Mouse (Mus musculus) forebrain, embryonic 14.5 days (tissue): ENCODE results near the gene Tnfsf10. TPM values are rescaled to one million over a fixed set of nuclear protein-coding genes. Genes with fewer than 3 reads are reported as not detected.

Experiments used
- ATAC-seq: fragments of 200-750 bp; cut with Nextera tagmentation; 2 replicates; pipeline ENCODE4 v1.8.0; 2017; ENCODE audit warnings: mild to moderate bottlenecking, moderate library complexity
- DNase-seq: peaks from one replicate; pipeline ENCODE4 v3.0.0-alpha.2; 2015; ENCODE audit warnings: low spot score
- H3K27ac ChIP-seq: fragments of 300-500 bp; sonication (generic); 2 replicates; pipeline ENCODE4 v1.5.1; 2014; ENCODE audit warnings: low read depth, mild to moderate bottlenecking, control low read depth, low read length, moderate library complexity
- H3K27me3 ChIP-seq: fragments of 300-500 bp; sonication (generic); replicated peaks from 2 replicates; pipeline ENCODE4 v1.6.1; 2014; ENCODE audit warnings: low read length, control low read depth, mixed read lengths; ENCODE audit not compliant: control insufficient read depth, insufficient read depth
- H3K36me3 ChIP-seq: fragments of 300-500 bp; sonication (generic); 2 replicates; pipeline ENCODE4 v1.6.1; 2014; ENCODE audit warnings: low read length, control low read depth; ENCODE audit not compliant: control insufficient read depth, insufficient read depth
- H3K4me1 ChIP-seq: fragments of 300-500 bp; sonication (generic); 2 replicates; pipeline ENCODE4 v1.6.1; 2014; ENCODE audit warnings: antibody characterized with exemption, low read length, control low read depth; ENCODE audit not compliant: control insufficient read depth, insufficient read depth
- H3K4me2 ChIP-seq: fragments of 300-500 bp; sonication (generic); 2 replicates; pipeline ENCODE4 v1.6.1; 2014; ENCODE audit warnings: mild to moderate bottlenecking, control low read depth, low read length
- H3K4me3 ChIP-seq: fragments of 300-500 bp; sonication (generic); 2 replicates; pipeline ENCODE4 v1.5.1; 2014; ENCODE audit warnings: low read depth, low read length, control low read depth
- H3K9ac ChIP-seq: fragments of 300-500 bp; sonication (generic); 2 replicates; pipeline ENCODE4 v1.6.1; 2014; ENCODE audit warnings: mild to moderate bottlenecking, low read length, control low read depth, moderate library complexity
- H3K9me3 ChIP-seq: fragments of 300-500 bp; sonication (generic); replicated peaks from 2 replicates; pipeline ENCODE4 v1.6.1; 2016; ENCODE audit warnings: low read length, control low read depth, mixed read lengths; ENCODE audit not compliant: control insufficient read depth
- WGBS: fragments of 180-500 bp; shearing (Covaris S2); extraction: QIAGEN DNeasy Blood & Tissue Kit; methylation state at CpG from one replicate; pipeline ENCODE4 v1.1.7; 2014; 5-methylcytosine and 5-hydroxymethylcytosine counted together
- polyA plus RNA-seq: library from polyadenylated mRNA; unstranded; fragments of >200 nt; fragmentation: Nextera tagmentation; extraction: Ambion mirVana; gene quantifications from 2 replicates; pipeline ENCODE4 v1.2.1, GENCODE M21; 2014

Gene Tnfsf10
- polyA plus RNA-seq, 1 experiment from 2014 or later = 0.19 TPM

DNA sequence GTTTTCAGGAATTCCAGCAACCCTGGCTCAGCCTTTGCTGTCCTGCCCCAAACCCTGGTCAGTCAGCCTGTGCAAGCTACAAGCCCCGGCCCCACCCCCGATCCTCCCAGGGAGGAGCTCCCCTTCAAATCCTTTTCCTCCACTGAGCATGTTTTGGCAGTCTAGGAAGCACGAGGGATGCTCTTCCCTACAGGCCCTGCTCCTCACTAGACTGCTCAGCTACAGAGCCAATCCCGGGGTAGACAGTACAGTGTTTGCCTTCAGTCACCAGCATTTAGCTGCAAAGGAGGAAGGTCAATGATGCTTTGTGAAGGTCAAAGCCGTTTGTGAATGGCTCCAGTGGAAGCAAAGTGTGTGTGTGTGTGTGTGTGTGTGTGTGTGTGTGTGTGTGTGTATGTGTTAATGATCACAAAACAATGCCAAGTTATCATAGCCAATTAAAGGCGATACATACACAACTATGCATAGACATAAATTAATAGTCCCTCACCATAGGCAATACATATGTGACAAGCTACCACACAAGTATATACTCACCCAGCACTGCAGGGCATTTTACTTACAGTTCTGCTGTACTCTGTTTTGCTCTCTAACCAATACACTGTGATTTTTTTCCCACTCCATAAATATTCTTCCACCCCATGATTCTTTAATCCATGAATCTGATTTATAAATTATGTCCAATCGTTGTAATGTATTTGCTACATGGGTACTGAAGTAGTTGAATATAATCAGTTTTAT is 23.0 kb upstream of the Tnfsf10 start:
- H3K9ac ChIP-seq = no peak overlapping the region
- no peak overlapping the region for H3K27ac ChIP-seq
- ATAC-seq (no peak), DNase-seq (no peak)
- no peaks in the 10 kb centered on the region for H3K4me1 ChIP-seq
- no peaks in the 10 kb centered on the region for H3K36me3 ChIP-seq
- no peaks in the 10 kb centered on the region for H3K27me3 ChIP-seq
- WGBS = 61% methylated on average over 7 of the region's 7 CpGs
- no peaks in the 10 kb centered on the region for H3K9me3 ChIP-seq
- no peak overlapping the region for H3K4me2 ChIP-seq
- H3K4me3 ChIP-seq = no peak overlapping the region

DNA sequence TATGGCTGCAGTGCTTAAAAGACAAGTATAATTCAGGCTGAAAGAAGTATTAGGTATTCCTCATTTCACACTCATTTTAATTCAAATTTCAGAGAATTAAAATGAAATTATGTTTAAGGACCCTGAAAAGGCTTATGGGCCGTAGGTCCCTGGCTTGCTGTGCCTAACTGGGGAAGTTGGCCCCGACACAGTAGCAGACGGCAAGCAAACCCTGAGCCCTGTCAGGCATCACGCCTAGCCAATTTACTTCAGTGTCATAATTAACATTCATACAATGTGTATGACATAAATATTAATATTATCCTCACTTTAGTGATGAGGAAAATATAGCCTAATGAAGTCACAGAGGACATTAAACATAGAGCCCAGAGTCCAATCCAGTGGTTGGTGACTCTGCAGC is 16.4 kb upstream of the Tnfsf10 start:
- H3K9ac ChIP-seq = no peak overlapping the region
- H3K4me2 ChIP-seq = no peak overlapping the region
- no peaks in the 10 kb centered on the region for H3K27me3 ChIP-seq
- DNase-seq (no peak), ATAC-seq (no peak)
- no peaks in the 10 kb centered on the region for H3K9me3 ChIP-seq
- no peak overlapping the region for H3K27ac ChIP-seq
- WGBS = 81% methylated on average over 4 of the region's 4 CpGs
- no peaks in the 10 kb centered on the region for H3K4me1 ChIP-seq
- H3K4me3 ChIP-seq = no peak overlapping the region
- H3K36me3 ChIP-seq = no peaks in the 10 kb centered on the region

DNA sequence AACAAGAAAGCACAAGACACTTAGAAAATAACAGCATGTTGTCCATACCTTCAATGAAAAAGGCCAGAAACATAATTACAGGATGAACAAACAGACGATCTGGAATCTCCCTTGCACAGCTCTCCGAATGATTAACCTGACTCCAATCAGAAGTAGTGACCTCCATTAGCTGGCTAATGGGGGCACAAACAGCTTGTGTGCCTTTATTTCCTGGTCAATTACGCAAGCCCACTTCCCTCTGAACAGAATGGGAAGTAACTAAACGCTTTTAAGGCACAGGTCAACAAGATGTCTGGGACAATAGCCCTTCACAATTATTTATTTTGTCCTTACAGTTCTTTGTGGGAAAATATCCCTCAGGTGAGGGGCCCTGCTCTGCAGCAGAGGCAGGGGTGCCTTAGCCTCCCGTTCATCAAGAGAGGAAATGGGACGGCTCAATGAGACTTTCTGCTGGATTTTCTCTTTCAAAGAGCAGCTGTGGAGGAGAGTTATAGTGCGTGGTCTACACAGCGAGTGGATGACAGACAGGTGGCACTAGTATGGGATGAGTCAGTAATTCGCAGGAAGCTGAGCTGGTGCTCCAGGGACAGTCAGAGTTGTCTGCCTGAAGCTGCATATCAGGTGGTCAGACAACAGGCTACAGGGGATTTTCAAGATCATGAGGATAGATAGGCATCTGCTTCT is 14.3 kb upstream of the Tnfsf10 start:
- Histone ChIP-seq H3K4me1 (no peaks in the 10 kb centered on the region), H3K27ac (no peak overlapping the region), H3K27me3 (no peaks in the 10 kb centered on the region), H3K4me2 (no peak overlapping the region), H3K4me3 (no peak overlapping the region), H3K9me3 (no peaks in the 10 kb centered on the region), H3K36me3 (no peaks in the 10 kb centered on the region), H3K9ac (no peak overlapping the region)
- no peak for DNase-seq
- WGBS = 71% methylated on average over 9 of the region's 9 CpGs
- ATAC-seq = no peak

DNA sequence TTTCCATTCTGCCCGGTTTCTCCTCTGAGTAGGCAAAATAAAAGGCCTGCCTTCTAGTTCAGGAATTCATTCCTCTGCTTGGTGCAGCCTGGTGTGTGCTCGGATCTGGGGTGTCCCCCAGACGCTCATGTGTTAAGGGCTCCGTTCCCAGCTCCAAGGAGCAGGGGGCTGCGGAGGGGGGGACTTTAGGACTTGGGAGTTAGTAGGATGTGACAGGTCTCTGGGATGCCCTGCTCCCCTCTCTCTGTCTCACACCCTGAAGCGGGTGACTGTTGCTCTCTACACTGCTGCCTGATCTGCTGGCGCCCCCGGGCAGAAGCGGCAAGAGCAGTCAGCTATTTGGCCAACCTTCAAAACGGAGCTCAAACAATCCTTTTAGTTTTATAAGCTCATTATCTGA is 10.0 kb upstream of the Tnfsf10 start:
- H3K4me2 ChIP-seq = no peak overlapping the region
- no peaks in the 10 kb centered on the region for H3K4me1 ChIP-seq
- no peak overlapping the region for H3K27ac ChIP-seq
- DNase-seq (no peak), ATAC-seq (no peak)
- H3K9ac ChIP-seq = no peak overlapping the region
- no peaks in the 10 kb centered on the region for H3K27me3 ChIP-seq
- no peaks in the 10 kb centered on the region for H3K9me3 ChIP-seq
- WGBS = 83% methylated on average over 10 of the region's 10 CpGs
- H3K36me3 ChIP-seq = no peaks in the 10 kb centered on the region
- no peak overlapping the region for H3K4me3 ChIP-seq

DNA sequence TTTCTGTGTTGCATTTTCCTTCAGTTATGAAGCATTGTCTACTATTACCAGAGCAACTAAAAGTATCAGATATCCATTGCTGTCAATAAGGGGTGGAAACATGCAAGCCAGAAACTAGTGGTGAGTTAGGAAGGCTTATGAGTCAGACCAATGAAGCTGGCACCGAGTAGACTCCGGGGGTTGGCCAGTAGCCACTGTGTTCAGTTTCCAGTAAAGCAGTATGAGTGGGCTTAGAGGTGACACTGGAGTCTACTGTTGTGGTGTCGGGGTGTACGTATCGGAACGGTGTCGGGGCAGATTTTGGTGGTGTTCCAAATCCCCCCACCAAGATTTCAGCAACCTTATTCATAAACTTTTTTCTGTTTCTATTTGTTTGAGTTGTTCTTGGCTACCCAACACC is 5.9 kb upstream of the Tnfsf10 start:
- DNase-seq (no peak), ATAC-seq (no peak)
- H3K9ac ChIP-seq = no peak overlapping the region
- H3K27ac ChIP-seq = no peak overlapping the region
- no peak overlapping the region for H3K4me2 ChIP-seq
- no peak overlapping the region for H3K4me3 ChIP-seq
- WGBS = 96% methylated on average over 7 of the region's 7 CpGs
- no peaks in the 10 kb centered on the region for H3K27me3 ChIP-seq
- no peaks in the 10 kb centered on the region for H3K36me3 ChIP-seq
- H3K4me1 ChIP-seq = no peaks in the 10 kb centered on the region
- no peaks in the 10 kb centered on the region for H3K9me3 ChIP-seq

DNA sequence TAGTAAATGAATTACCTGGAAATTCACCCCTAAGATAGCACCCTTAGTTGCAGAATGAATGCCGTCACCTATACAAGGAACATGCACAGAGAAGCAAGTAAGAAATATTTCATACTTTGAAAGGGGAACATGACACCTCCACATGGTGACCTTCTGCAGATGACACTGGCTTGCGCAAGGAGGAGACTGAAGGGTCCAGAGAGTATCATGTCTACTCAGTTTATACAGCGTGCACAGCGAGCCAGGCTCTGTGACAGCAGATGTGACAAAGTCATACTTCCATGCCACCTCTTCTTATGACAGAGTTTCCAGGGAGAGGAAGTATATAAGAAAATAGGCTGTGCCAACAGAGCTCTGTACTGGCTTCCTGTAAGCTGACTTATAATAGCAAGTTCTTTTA is 5.4 kb upstream of the Tnfsf10 start:
- H3K4me2 ChIP-seq = no peak overlapping the region
- no peaks in the 10 kb centered on the region for H3K27me3 ChIP-seq
- no peak overlapping the region for H3K4me3 ChIP-seq
- no peaks in the 10 kb centered on the region for H3K4me1 ChIP-seq
- H3K36me3 ChIP-seq = no peaks in the 10 kb centered on the region
- 97% methylated on average over 4 of the region's 4 CpGs for WGBS
- ATAC-seq (no peak), DNase-seq (no peak)
- no peak overlapping the region for H3K9ac ChIP-seq
- H3K9me3 ChIP-seq = no peaks in the 10 kb centered on the region
- H3K27ac ChIP-seq = no peak overlapping the region

DNA sequence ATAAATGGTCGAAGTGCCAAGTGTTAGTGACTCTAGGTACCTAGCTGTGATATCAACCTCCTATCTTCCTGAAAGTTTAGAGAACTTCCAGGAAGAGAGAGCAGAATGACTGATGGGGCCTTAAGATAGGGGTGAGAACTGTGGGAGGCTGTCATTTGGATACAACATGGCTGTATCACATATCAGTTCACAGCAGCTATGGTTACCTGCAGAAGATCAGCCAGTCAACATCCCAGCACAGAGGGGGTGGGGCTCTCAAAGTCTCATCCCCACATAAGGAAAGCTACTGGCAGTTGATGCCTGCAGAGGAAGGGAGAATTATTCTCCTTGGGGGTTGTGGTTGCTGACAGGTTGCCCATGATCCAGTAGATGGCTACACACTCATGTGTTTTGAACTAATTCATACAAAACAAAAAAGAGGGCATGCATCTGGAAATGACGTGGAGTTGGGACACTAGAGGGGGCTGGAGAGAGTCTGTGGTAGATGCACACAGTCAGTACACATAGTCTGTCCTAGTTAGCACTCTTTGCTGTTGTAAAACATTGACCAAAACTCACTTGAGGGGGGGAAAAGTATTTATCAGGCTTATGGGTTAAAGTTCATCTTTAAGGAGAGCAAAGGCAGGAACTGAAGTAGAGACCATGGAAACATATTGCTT is 2.2 kb upstream of the Tnfsf10 start:
- no peak for ATAC-seq
- WGBS = 83% methylated on average over 2 of the region's 2 CpGs
- H3K9me3 ChIP-seq = no peaks in the 10 kb centered on the region

DNA sequence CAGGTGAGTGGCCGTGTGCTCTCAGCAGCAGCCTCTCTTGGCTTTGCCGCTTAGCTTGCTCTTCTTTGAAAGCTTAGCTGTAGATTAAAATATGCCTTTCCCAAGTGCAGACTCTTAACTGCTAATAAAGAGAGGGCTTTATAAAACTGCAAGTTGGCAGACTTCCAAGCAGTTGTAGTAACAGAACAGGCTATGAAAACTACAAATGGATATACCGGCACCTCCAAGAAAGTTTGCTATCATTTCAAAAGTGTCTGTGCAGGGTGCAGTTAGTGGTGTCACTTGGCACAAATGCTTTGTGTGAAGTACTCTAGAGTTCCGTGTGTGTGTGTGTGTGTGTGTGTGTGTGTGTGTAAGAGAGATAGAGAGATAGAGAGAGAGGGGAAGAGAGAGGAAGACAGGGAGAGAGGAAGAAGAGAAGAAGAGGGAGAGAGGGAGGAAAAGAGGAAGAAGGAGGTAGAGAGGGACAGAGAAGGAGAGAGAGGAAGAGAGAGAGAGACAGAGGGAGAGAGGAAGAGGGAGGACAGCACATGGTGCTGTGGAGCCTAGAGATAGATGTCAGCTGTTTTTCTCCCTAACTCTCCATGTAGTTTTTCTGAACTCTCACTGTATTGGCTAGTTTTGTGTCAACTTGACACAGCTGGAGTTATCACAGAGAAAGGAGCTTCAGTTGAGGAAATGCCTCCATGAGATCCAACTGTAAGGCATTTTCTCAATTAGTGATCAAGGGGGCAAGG is 628 bp downstream of the Tnfsf10 start:
- H3K4me3 ChIP-seq = no peak overlapping the region
- peak; percentile 39 for DNase-seq
- no peak overlapping the region for H3K9ac ChIP-seq
- H3K27ac ChIP-seq = no peak overlapping the region
- H3K9me3 ChIP-seq = no peaks in the 10 kb centered on the region
- H3K4me2 ChIP-seq = no peak overlapping the region
- H3K27me3 ChIP-seq = no peaks in the 10 kb centered on the region
- WGBS = 63% methylated on average over 4 of the region's 4 CpGs
- no peaks in the 10 kb centered on the region for H3K4me1 ChIP-seq
- no peak for ATAC-seq
- no peaks in the 10 kb centered on the region for H3K36me3 ChIP-seq

More for the DNA sequence above, 2.2 kb upstream of the Tnfsf10 start:
- no peak for DNase-seq
- Histone ChIP-seq H3K27ac (no peak overlapping the region), H3K4me3 (no peak overlapping the region), H3K36me3 (no peaks in the 10 kb centered on the region), H3K27me3 (no peaks in the 10 kb centered on the region), H3K4me2 (no peak overlapping the region), H3K9ac (no peak overlapping the region), H3K4me1 (no peaks in the 10 kb centered on the region)
